Mouse (Mus musculus) heart, embryonic 16.5 days (tissue): ENCODE results near the gene Amd1. TPM values are rescaled to one million over a fixed set of nuclear protein-coding genes. Genes with fewer than 3 reads are reported as not detected.

Source experiments
- ATAC-seq: fragments of 200-750 bp; cut with Nextera tagmentation; replicated peaks from 2 replicates; pipeline ENCODE4 v1.8.0; 2017; ENCODE audit warnings: moderate number of reproducible peaks; ENCODE audit not compliant: insufficient read depth, low FRiP score; ENCODE audit errors: extremely low read depth
- H3K27ac ChIP-seq: fragments of 300-500 bp; sonication (generic); 2 replicates; pipeline ENCODE4 v1.5.1; 2014; ENCODE audit warnings: mild to moderate bottlenecking, low read length, control low read depth, moderate library complexity
- H3K27me3 ChIP-seq: fragments of 300-500 bp; sonication (generic); 2 replicates; pipeline ENCODE4 v1.6.1; 2014; ENCODE audit warnings: low read length, mixed read lengths; ENCODE audit not compliant: control insufficient read depth, insufficient read depth
- H3K36me3 ChIP-seq: fragments of 300-500 bp; sonication (generic); 2 replicates; pipeline ENCODE4 v1.6.1; 2014; ENCODE audit not compliant: control insufficient read depth, insufficient read depth
- H3K4me1 ChIP-seq: fragments of 300-500 bp; sonication (generic); 2 replicates; pipeline ENCODE4 v1.6.1; 2014; ENCODE audit warnings: low read length, mixed read lengths; ENCODE audit not compliant: control insufficient read depth, insufficient read depth
- H3K4me2 ChIP-seq: fragments of 300-500 bp; sonication (generic); 2 replicates; pipeline ENCODE4 v1.6.1; 2014; ENCODE audit warnings: low read depth, mild to moderate bottlenecking, control low read depth, low read length
- H3K4me3 ChIP-seq: fragments of 300-500 bp; sonication (generic); 2 replicates; pipeline ENCODE4 v1.5.1; 2014; ENCODE audit warnings: mild to moderate bottlenecking, control low read depth, low read length
- H3K9ac ChIP-seq: fragments of 300-500 bp; sonication (generic); 2 replicates; pipeline ENCODE4 v1.6.1; 2014; ENCODE audit warnings: low read length, control low read depth
- H3K9me3 ChIP-seq: fragments of 300-500 bp; sonication (generic); replicated peaks from 2 replicates; pipeline ENCODE4 v1.6.1; 2016; ENCODE audit warnings: low read length; ENCODE audit not compliant: control insufficient read depth
- WGBS: fragments of 180-500 bp; shearing (Covaris S2); extraction: QIAGEN DNeasy Blood & Tissue Kit; methylation state at CpG from one replicate; pipeline ENCODE4 v1.1.7; 2014; 5-methylcytosine and 5-hydroxymethylcytosine counted together
- polyA plus RNA-seq: library from polyadenylated mRNA; unstranded; fragments of >200 nt; fragmentation: Nextera tagmentation; extraction: Ambion mirVana; gene quantifications from 2 replicates; pipeline ENCODE4 v1.2.1, GENCODE M21; 2015

The Amd1 gene
- polyA plus RNA-seq, 1 experiment from 2014 or later = 35.4 TPM

GRCm38 (mm10) chr10:40247166-40247716, 54.7 kb downstream of the Amd1 start:
- ATAC-seq = peak; percentile 21; the same call in 1 of the 2 replicates
- peak overlapping the region; percentile 89 for H3K4me3 ChIP-seq
- H3K27me3 ChIP-seq = no peaks in the 10 kb centered on the region
- H3K4me1 ChIP-seq = peaks cover 3% of the 10 kb centered on the region; the same call in 1 of the 2 replicates
- H3K9ac ChIP-seq = peak overlapping the region; percentile 79
- H3K27ac ChIP-seq = peak overlapping the region; percentile 24
- peak overlapping the region; percentile 89 for H3K4me2 ChIP-seq
- WGBS = 31% methylated on average over 11 of the region's 11 CpGs
- H3K9me3 ChIP-seq = no peaks in the 10 kb centered on the region
- peaks cover 44% of the 10 kb centered on the region for H3K36me3 ChIP-seq

- H3K4me1 ChIP-seq = peaks cover 3% of the 10 kb centered on the region; the same call in 1 of the 2 replicates
- peak; percentile 92 for ATAC-seq
- peak within 1 kb of the TSS; percentile 89 for H3K4me2 ChIP-seq
- H3K36me3 ChIP-seq = peaks cover 43% of the 10 kb centered on the region
- peak within 1 kb of the TSS; percentile 89 for H3K4me3 ChIP-seq
- H3K9me3 ChIP-seq = no peaks in the 10 kb centered on the region
- peak within 1 kb of the TSS; percentile 79 for H3K9ac ChIP-seq
- H3K27ac ChIP-seq = peak within 1 kb of the TSS; percentile 71
- H3K27me3 ChIP-seq = no peaks in the 10 kb centered on the region
- 1% methylated on average over 54 of the region's 54 CpGs for WGBS
Observed at GRCm38 (mm10) chr10:40246374-40247165, 55.4 kb downstream of the Amd1 start, which contains the start of gene Rpf2. TSS of gene Rpf2 (minus strand) at chr10:40247036.

GRCm38 (mm10) chr10:40237826-40238225, 64.2 kb downstream of the Amd1 start:
- Histone ChIP-seq H3K27me3 (no peaks in the 10 kb centered on the region), H3K9ac (no peak overlapping the region), H3K27ac (no peak overlapping the region), H3K9me3 (no peaks in the 10 kb centered on the region), H3K36me3 (peaks cover 23% of the 10 kb centered on the region), H3K4me1 (no peaks in the 10 kb centered on the region), H3K4me2 (no peak overlapping the region), H3K4me3 (no peak overlapping the region)
- no peak for ATAC-seq
- 90% methylated on average over 5 of the region's 5 CpGs for WGBS

Other genes with a start within 250 kb of the Amd1 start
- gene Slc16a10, start 159.9 kb downstream of the Amd1 start, polyA plus RNA-seq = 20.1 and 23.3 TPM in 2 replicates
- gene Rpf2, start 55.1 kb downstream of the Amd1 start, polyA plus RNA-seq = 42.9 and 44.7 TPM in 2 replicates
- 66.6 and 66.9 TPM in 2 replicates for gene Gtf3c6, start 44.1 kb downstream of the Amd1 start, polyA plus RNA-seq
- 6.5 and 7.0 TPM in 2 replicates for gene Cdk19, start 37.4 kb upstream of the Amd1 start, polyA plus RNA-seq